Mouse (Mus musculus) heart, adult 18-20 months (tissue): Measurements from ENCODE around the gene Cept1. TPM values are rescaled to one million over a fixed set of nuclear protein-coding genes. Genes with fewer than 3 reads are reported as not detected.
"Not testable (repeated sequence)": the region's sequence is repeated elsewhere in the genome, so short reads cannot be mapped to it uniquely, and the experiment has no call there.

ENCODE experiments used
- DNase-seq, 2 experiments: peaks; one replicate each; pipeline ENCODE4 v3.0.0; 2021 to 2022; ENCODE audit warnings: mixed read lengths in 1 of 2
- long read RNA-seq, 2 experiments: library from polyadenylated mRNA; stranded (forward); transcript quantifications; one replicate each; pipeline ENCODE4 v2.0.0; 2021
- total RNA-seq, 2 experiments: library from RNA; stranded (reverse); gene quantifications; 2 replicates each; pipeline ENCODE4 v1.2.3; 2021

Cept1 gene
- total RNA-seq: 10 to 100 TPM; 19.9 to 21.6 TPM
- long read RNA-seq, experiment 1, transcript Cept1-202 (9 exons, 2,814 nt): major isoform, 8 of 16 reads
- long read RNA-seq, experiment 1, partial matches to known transcripts: 3 of 16 reads
- long read RNA-seq, experiment 1, other reads (novel, unspliced or antisense): 3 of 16 reads
- long read RNA-seq, experiment 2, partial matches to known transcripts: 1 of 8 reads
- long read RNA-seq, experiment 2, other reads (novel, unspliced or antisense): 3 of 8 reads

- DNase-seq: peak; percentile 94 to 96
These were observed at the start of gene Cept1, which contains the start of gene Dram2 for GRCm38 (mm10) chr3:106547171-106547923. TSS of gene Cept1 (minus strand) at chr3:106547802. TSS of gene Dram2 (plus strand) at chr3:106547798.

GRCm38 (mm10) chr3:106593631-106594030 lies 46.0 kb upstream of the Cept1 start:
- DNase-seq: not testable (repeated sequence)

GRCm38 (mm10) chr3:106579296-106579695 lies 31.7 kb upstream of the Cept1 start:
- DNase-seq: no peak

GRCm38 (mm10) chr3:106573191-106573590 lies 25.6 kb upstream of the Cept1 start:
- DNase-seq: peak in 1 of 2 experiments; percentile 17

GRCm38 (mm10) chr3:106565876-106566275 lies 18.3 kb upstream of the Cept1 start:
- no peak for DNase-seq

- no peak for DNase-seq
These were observed 10.7 kb upstream of the Cept1 start for GRCm38 (mm10) chr3:106558271-106558670.

- DNase-seq: no peak
These were observed 8.2 kb upstream of the Cept1 start for GRCm38 (mm10) chr3:106555743-106556250.

- peak in 1 of 2 experiments; percentile 37 for DNase-seq
These were observed 5.8 kb upstream of the Cept1 start for GRCm38 (mm10) chr3:106553411-106553810.

GRCm38 (mm10) chr3:106548971-106549370 lies 1.4 kb upstream of the Cept1 start:
- no peak for DNase-seq

- DNase-seq: peak; percentile 69 to 85
These were observed 430 bp upstream of the Cept1 start for GRCm38 (mm10) chr3:106547924-106548539.

GRCm38 (mm10) chr3:106544721-106545316 lies 2.8 kb downstream of the Cept1 start:
- DNase-seq: no peak

- no peak for DNase-seq
These were observed 14.3 kb downstream of the Cept1 start for GRCm38 (mm10) chr3:106533277-106533676.

- no peak for DNase-seq
These were observed 19.6 kb downstream of the Cept1 start for GRCm38 (mm10) chr3:106528032-106528431.

- DNase-seq: no peak
These were observed 21.2 kb downstream of the Cept1 start for GRCm38 (mm10) chr3:106526411-106526810.

- no peak for DNase-seq
These were observed 24.9 kb downstream of the Cept1 start for GRCm38 (mm10) chr3:106522730-106523129.

- DNase-seq: no peak
These were observed 32.6 kb downstream of the Cept1 start for GRCm38 (mm10) chr3:106515016-106515415.

- no peak for DNase-seq
These were observed 36.9 kb downstream of the Cept1 start for GRCm38 (mm10) chr3:106510669-106511068.

- DNase-seq: no peak
These were observed 44.7 kb downstream of the Cept1 start for GRCm38 (mm10) chr3:106502892-106503291.

- no peak for DNase-seq
These were observed 47.1 kb downstream of the Cept1 start for GRCm38 (mm10) chr3:106500510-106500909.

GRCm38 (mm10) chr3:106496996-106497395 lies 50.6 kb downstream of the Cept1 start:
- DNase-seq: no peak

- DNase-seq: peak in 1 of 2 experiments; percentile 25
These were observed 51.4 kb downstream of the Cept1 start for GRCm38 (mm10) chr3:106496045-106496721.
